Mouse (Mus musculus) telencephalon, adult 2 months (tissue): ENCODE results near the gene Znhit2.
"Not testable (repeated sequence)": the region's sequence is repeated elsewhere in the genome, so short reads cannot be mapped to it uniquely, and the experiment has no call there.

ENCODE experiments used
- DNase-seq: peaks from one replicate; pipeline ENCODE4 v3.0.0-alpha.2; 2011; ENCODE audit warnings: low read depth, low spot score

The Znhit2 gene

DNA sequence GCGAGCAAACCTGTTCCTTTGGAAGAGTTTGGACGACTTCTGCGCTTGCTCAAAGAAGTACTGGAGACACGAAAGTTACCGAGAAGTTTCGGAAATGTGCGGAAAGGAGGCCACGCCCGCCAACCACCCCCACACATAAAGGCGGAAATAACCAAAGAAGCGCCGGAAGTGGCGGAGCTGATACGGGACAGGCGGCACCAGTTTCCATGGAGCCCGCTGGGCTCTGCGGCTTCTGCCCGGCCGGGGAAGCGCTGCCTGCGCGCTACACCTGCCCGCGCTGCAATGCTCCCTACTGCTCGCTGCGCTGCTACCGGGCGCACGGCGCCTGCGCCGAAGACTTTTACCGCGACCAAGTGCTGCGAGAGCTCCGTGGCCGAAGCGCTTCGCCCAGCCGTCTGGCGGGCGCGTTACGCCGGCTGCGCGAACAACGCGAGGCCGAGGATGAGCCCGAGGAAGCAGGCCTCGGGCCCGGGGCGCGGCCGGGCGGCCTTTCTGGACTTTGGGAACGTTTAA lies at the start of gene Znhit2:
TSS of gene Znhit2 (plus strand) at position 172 of the 513 bp plus-strand sequence.
- peak; percentile 94 for DNase-seq

DNA sequence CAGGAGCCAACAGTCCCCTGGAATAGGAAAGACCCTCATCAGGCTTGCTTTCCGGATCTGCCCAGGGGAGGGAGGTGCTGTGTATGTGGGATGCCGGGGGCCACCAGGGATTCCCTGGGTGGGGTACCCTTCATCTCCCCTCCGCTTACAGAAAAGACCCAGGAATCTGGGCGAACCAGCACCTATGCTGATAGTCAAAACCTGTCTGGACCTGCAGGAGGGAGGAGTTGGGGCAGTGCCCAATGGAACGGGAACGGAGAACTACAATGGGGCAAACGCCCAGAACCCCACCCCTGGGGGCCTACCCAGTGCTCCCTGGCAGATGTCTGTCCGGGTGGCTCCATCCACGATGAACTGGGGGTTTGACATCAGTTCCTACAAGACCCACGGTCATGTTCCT lies 47.3 kb upstream of the Znhit2 start:
- no peak for DNase-seq

GRCm38 (mm10) chr19:6014991-6015510 lies 45.9 kb upstream of the Znhit2 start:
- DNase-seq = no peak

DNA sequence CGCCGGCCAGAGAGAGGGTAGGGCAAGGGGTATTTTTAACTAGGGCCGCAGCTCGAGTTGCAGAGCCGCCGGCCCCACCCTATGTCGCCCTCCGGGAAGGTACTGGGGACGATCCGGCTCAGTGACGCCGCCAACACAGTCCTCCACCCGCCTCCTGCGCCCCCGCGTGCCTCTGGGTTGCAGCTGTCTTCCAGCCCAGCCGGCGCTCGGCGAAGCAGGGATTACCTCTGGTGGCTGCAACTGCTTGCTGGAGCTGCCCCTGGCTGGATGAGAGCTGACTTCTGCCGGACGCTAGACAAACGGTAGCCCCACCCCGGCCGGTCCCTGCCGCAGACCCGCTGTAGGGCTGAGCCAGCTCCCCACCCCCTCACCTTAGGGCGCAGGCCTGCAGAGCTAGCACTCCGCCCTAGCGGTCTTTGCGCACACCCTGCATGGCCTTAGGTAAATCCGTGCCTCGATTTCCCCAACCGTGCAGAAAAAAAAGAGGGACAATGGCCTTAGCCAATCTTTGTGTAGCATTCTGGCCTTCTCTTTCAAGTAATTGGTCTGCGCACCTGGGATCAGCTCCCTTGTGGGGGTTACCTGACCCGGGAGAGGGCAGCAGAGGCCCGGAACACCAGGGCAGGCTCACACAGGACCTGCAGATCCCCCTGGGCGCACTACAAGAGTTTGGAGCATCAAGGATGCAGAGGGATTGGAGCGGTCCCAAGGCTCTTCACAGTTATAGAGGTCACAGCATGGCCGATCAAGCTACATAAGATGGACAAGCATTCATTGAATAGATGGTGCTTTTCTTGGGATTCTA lies 45.3 kb upstream of the Znhit2 start, which contains the start of gene Capn1:
TSS of gene Capn1 (minus strand) at position 387 of the 805 bp plus-strand sequence.
- no peak for DNase-seq

DNA sequence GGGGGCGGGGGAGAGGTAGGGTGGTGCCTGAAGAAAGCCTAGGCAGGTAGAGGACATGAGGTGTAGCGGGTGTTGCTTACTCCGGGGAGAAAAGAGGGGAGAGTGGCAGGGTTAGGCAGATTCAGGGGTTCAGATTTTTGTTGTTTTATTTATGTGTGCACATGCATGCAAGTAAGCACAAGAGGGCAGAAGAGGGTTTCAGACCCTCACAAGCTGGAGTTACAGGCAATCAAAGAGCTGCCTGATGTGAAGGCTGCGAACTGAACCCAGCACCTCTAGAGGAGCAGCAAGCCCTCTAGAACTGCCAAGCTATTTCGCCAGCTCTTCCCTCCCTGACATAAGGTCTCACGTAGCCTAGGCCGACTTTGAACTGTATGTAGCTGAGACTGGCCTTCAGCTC lies 44.5 kb upstream of the Znhit2 start:
- DNase-seq = no peak

GRCm38 (mm10) chr19:6018142-6019089 lies 42.6 kb upstream of the Znhit2 start:
- peak; percentile 72 for DNase-seq

GRCm38 (mm10) chr19:6020276-6020675 lies 40.7 kb upstream of the Znhit2 start:
- no peak for DNase-seq

DNA sequence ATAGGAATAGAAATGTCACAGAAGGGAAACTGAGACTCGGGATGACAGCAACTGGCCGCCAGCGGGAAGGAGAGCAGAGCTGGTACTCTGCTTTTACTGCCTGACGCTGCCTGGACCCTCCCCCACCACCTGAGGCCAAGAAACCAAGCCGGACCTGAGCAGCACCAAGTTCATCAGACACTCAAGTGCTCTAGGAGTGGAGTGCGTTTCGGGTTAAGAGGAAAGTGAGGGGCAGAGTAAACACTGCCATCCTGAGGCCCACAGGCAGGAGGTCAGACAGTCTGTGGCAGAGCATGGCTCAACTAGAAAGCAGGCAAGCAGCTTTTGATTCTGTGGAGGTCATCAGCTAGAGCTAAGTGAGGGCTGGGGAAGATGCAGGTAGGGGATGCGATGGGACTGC lies 37.9 kb upstream of the Znhit2 start:
- no peak for DNase-seq

- DNase-seq = no peak
Observed at GRCm38 (mm10) chr19:6023930-6024329, 37.1 kb upstream of the Znhit2 start.

GRCm38 (mm10) chr19:6028991-6029390 lies 32.0 kb upstream of the Znhit2 start:
- no peak for DNase-seq

- no peak for DNase-seq
Observed at GRCm38 (mm10) chr19:6029426-6029825, 31.6 kb upstream of the Znhit2 start.

DNA sequence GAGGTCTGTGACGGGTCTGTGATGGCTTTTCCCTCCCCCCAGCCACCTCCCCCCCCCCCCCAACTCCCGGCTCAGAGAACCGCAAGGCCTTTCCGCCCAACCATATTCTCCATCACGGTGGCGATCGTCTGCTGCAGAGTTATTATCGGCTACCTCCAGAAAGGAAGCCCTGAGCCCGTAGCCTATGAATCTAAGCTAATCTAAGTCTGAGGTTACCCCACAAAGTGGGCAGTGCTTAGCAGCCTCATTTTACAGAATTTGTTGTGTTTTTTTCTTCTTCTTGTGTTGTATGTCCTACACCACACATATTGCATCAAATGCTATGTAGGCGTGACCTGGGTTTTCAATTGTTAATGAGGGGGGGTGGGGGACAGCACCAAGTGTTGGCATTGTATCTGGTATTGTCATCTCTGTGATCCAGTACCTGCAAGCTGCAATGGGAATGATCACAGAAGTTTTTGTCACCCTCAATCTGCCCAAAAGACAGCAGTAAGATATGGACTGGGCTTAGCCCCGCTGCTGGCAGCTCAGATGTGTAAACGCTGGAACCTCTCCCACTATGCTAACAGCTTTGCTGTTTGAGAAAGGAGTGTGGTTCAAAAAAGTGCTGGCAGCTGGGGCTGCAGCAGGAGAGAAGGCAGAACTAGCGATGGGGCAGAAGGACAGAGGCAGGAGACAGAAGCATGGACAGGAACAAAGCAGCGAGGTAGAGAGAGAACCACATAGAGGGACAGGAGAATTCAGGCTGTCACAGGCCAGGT lies 30.3 kb upstream of the Znhit2 start:
- DNase-seq = no peak

- DNase-seq = no peak
Observed at GRCm38 (mm10) chr19:6035966-6036585, 24.9 kb upstream of the Znhit2 start.

GRCm38 (mm10) chr19:6037695-6038094 lies 23.3 kb upstream of the Znhit2 start:
- no peak for DNase-seq

- no peak for DNase-seq
Observed at GRCm38 (mm10) chr19:6038326-6038725, 22.7 kb upstream of the Znhit2 start.

GRCm38 (mm10) chr19:6040002-6040401 lies 21.0 kb upstream of the Znhit2 start:
- no peak for DNase-seq

DNA sequence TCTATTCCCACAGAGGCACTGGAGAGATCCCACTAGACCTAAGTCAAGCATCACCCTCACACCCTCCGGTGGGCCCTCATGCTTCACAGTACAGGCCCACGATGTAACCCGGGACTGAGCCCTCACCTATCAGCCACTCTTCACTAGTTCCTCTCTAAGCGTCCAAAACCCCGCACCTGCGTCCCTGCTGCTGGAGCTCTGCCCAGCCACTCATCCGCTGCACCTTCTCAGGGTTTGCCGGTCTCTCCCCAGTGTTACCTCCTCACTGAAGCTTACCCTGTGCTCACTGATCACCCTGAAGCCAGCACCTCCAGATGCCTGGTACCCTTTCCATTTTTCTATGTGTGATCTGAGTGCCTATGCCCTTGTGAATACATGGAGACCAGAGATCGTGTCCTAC lies 18.7 kb upstream of the Znhit2 start:
- no peak for DNase-seq

GRCm38 (mm10) chr19:6044102-6044501 lies 16.9 kb upstream of the Znhit2 start:
- not testable (repeated sequence) for DNase-seq

DNA sequence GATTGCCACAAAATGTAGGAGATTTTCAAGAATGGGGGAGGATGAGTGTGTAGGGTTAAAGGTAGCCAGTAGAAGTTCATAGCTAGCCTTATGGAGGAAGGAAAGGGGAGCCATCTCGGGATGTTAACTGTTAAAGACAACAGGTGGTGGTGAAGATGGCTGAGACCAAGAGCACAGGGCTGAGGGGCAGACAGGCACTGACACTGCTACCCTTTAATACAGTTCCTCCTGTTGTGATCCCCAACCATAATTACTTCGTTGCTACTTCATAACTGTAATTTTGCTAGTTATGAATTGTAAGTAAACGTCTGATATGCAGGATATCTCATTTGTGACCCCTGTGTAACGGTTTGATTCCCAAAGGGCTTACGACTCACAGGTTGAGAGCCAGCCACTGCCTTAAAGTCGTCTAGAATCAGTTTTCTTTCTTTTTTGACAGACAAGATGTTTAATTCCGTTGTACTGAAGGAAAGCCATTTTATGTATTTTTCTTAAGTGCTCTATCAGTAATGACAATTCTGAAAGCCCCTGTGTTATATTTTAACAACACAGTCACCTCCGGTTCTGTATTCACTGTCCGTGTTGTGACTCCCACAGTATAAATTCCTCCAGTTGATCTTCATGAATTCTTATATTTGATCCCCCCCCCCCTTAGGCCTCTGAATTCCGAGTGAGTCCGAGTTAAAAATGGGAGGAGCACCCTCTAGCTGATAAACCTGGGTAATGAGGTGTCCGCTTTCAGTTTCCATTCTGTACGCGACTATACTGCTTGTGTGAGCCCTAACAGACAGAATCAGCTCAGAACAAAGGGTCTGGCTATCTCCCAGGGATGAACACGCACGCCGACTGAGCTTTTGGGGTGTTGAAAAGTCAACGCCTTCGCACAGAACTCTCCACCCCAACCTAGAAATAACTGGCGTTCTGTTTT lies 15.4 kb upstream of the Znhit2 start:
- no peak for DNase-seq
